Mouse (Mus musculus) c-Kit-positive CD71-negative TER-119-negative erythroid progenitor cells, embryonic 14.5 days (primary cell): ENCODE measurements at regions not wholly inside any gene's neighbourhood (a gene's known extent, or its start where the extent isn't known, plus 50 kb on each side); places are given as distances from the start of the nearest gene placed in this dataset.
"Not testable (repeated sequence)": the region's sequence is repeated elsewhere in the genome, so short reads cannot be mapped to it uniquely, and the experiment has no call there.

Source experiments
- DNase-seq: peaks from one replicate; pipeline ENCODE4 v3.0.0-alpha.2; 2013; ENCODE audit warnings: low read depth

- no peak for DNase-seq
Measured at GRCm38 (mm10) chr3:137217926-137218325, 122.9 kb upstream of the Emcn start.

DNA sequence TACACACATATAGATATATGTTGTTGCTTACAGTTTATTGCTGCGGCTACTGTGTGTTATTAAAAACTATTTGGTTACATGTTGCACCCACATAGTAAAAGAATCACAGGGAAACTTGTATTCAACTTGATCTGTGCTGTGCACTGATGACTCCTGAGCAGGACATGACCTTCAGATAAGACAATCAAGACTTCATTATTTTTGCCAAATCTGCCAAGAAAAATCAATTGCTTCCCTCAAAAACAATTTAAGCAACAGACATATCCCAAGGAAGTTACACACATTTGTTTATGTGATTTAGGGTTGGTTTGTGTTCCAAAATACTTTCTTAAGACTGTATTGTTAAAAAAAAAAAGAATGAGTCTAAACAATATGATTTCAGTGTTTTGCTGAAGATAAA, 114.7 kb upstream of the Emcn start:
- no peak for DNase-seq

DNA sequence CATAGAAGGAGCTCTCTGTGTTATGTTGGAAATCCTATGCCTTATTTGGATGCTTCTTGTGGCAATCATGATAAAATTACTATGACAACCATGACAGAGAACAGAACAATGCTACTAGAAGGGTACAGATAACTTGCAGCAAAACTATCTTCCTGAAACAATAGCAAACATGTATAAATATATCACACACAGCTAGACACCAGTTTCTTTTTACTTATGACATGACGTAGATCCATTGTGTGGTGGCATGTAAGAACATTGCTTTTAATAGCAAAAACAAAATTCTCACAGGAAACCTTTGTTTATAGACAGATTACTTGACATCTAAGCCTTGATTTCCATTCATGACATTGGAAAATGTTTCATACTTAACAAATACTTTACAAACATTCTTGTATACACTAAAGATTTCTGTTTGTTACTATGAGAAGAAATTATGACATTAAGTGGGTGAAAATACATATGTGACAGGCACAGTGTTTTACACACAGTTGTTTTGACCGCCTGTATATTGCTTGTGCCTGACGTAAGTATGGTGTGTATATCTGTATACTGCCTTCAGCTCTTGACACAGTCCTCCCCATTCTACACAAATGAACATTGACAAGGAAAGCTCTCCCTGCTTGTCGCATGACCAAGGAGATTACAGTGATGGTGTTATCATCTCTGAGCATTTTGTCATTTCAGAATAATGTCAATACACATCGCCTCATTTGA, 113.6 kb upstream of the Emcn start:
- no peak for DNase-seq

GRCm38 (mm10) chr3:137228416-137228815, 112.5 kb upstream of the Emcn start:
- no peak for DNase-seq

DNA sequence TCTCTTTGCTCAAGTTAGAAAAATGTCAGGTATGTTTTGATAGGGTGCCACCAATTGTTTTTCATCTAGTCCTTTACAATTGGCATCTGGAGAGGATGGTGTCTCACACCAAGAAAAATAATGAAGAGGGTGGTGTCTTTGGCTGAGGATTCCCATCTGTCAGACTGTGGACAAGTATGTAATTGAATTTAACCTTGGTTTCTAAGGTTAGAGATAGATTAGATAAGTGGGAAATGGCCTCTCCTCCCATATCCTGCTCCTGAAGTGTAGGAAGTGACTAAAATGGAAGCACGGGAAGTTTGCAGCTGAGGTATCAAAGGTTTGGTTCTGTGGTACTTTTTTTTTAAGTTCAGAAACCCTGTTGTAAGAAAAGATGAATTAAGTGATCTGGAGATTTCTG, 98.0 kb upstream of the Emcn start:
- no peak for DNase-seq

DNA sequence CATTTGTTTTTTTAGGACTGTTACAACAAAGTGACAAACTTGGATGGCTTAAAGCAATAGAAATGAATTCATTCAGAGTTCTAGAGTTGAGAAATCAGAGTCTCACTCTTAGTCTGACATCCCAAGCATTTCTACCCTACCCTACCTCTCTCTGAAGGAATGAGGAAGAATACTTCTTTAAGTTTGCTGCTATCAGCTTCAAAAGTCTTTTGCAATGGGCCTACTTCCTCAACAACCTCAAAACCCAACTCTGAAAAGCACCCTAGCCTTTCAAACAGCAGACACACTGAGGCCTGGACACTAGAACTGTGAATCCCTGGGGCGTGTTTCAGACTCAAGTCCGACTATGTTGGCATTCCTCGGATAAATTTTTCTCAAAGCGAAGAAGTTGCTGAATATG, 77.0 kb upstream of the Emcn start:
- no peak for DNase-seq

GRCm38 (mm10) chr3:137267752-137268151, 73.1 kb upstream of the Emcn start:
- DNase-seq = no peak

DNA sequence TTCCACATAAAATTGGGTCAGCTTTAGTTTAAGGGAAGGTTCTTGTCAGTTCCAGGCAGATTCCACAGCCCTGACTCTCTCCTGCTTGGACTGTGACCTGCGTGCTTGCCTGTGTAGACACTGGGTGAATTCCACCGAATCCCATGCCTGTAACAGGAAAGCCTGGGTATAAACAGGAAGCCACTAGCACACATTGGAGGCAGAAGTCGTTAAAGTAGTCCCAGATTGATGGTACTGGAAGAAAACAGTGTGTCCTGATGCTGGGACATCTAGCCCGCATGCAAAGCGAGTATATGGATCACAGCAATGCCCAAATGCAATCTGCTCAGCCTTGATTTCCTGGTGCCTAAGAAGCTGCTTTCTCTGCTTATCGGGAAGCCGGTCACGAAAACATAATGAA, 65.4 kb upstream of the Emcn start:
- DNase-seq = no peak

DNA sequence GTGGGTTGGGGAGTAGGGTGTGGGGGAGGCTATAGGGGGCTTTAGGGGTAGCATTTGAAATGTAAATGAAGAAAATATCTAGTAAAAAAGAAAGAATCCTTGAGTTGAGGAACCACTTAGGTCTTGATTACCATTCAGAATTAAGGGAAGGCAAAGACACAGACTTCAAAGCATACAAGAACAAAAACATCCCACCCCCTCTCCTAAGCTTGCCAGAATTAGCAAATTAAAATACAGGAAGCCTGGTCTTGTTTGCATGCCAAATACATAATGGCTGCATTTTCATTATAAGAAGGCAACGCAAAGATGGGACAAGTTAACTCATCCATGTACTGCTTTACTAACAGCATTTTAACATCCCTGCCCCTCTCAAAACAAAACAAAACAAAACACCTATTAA, 61.6 kb upstream of the Emcn start:
- no peak for DNase-seq

GRCm38 (mm10) chr3:137281052-137281451, 59.8 kb upstream of the Emcn start:
- DNase-seq = no peak

GRCm38 (mm10) chr3:137287558-137287957, 53.3 kb upstream of the Emcn start:
- not testable (repeated sequence) for DNase-seq

DNA sequence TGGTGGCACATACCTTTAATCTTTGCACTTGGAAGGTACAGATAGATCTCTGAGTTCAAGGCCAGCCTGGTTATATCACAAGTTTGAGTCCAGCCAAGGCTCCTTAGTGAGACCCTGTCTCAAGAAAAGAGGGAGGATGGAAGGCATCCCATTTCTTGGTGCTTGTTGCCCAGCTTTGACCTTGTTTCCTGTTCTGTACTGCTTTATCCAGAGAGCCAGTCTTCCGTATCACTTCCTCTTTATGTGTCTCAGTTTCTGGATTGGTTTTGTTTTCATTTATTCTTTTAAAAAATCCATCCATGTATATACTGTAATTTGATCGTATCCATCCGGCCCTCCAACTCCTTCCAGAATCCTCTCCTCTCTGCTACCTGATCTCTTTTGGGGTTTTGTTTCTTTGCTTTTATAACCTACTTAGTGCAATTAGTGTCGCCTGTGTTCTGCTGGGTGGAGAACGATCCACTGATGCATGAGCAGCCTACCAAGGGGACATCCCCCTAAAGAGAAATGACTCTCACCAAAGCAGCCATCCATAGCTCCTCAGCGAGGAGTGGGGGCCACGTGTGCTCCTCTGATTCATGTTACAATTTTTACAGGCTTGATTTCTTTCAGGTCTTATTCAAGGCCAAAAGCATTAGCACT, 52.4 kb upstream of the Emcn start:
- no peak for DNase-seq

DNA sequence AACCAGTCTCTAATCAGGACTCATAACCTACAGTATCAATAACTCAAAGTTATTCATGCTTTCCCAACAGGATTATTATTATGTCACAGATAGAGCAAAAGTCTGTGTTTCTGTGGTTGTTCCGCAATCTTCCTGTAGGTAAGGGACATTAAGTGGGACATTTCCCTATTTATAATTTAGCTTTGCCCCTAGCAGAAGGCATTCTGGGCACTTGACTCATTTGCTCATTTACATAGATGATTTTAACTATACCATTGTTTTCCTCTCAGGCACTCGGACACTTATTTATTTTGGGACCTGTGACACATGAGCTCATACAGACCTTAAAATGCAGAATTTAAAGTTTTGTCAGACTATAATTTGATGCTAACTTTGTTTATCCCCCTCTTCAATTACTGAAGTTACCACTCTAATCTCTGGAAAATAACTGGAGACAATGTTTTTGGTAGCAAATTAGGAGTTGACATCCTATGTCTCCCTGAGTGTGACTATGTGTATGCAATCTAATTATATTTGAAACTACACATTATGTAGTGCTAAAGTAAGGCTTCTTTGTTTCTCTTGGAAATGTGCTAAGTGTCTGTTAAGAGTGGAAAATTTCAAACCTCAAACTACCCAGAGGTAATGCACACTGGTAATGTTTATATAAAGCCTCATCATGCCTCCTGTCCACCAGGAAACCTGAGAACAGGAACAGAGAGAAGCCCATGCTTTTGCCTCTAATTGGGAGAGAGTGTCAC, 51.8 kb upstream of the Emcn start:
- DNase-seq = no peak

DNA sequence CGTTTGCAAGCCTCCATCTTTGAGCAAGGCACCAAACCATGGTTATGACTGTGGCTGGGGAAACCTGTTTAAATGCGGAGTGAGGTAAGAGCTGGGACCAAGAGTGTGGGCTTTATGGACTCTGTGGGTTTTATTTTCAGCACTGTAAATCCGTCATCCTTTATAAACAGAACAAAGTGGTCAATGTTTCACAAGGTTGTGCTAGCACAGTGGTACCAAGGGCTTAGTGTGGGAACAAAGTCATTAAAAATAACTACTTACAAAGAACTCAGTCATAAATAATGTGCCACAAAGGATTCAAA, 51.2 kb upstream of the Emcn start:
- no peak for DNase-seq
